Mouse (Mus musculus): ENCODE results near the gene Acsl3.

Gene Acsl3

GRCm38 (mm10) chr1:78686872-78687271 is 29.2 kb downstream of the Acsl3 start:
- peak in 1 of 2 experiments; percentile 34 for DNase-seq (ENCODE audit: low spot score in 2 of 2)

DNA sequence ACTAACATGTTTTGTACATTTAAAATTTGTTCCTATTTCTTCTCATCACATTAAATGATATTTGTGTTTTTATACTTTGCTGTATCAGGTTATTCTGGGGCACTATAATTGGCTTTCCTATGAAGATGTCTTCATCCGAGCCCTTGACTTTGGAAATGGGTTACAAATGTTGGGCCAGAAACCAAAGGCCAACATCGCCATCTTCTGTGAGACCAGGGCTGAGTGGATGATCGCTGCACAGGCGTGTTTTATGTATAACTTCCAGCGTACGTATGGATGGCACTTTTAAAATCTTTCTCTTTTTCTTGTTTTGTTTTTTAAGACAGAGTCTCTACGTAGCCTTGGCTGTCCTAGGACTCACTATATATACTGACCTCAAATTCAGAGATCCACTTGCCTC is 30.5 kb downstream of the Acsl3 start:
- no peak for DNase-seq (ENCODE audit: low spot score in 2 of 2)

DNA sequence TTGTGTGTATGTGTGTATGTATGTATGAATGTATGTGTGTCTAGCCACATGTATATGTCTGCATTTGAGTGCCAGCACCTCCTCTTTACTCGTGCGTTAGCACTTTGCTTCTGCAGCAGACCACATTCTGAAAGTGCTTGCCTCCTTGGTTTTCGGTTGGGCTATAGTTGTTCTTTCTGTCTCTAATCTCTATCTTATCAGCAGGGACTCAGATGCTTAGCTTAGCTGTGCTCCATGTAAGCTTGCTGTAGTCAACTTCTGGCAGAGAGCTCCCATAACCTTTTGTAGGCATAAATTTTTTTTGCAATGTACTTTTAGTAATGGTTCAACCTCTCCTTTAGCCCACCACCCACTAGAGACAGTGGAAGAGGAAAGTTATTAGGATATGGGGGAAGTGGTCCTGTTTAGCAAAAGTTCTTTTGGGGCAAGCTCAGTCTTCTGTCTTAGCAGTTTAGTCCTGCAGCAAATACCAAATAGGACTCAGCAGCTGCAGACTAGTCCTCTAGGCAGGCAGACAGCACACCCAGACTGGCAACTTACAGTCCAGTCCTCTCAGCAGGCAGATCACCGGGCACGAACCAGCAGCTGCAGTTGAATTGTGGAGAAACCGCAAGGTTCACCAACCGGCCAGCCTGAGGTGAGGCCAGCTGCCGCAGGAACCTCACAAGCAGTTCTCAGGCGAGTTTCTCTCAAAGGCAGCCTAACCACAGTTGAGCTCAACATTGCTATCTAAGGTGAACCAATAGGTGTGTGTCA is 37.1 kb downstream of the Acsl3 start:
- no peak for DNase-seq (ENCODE audit: low spot score in 2 of 2)

DNA sequence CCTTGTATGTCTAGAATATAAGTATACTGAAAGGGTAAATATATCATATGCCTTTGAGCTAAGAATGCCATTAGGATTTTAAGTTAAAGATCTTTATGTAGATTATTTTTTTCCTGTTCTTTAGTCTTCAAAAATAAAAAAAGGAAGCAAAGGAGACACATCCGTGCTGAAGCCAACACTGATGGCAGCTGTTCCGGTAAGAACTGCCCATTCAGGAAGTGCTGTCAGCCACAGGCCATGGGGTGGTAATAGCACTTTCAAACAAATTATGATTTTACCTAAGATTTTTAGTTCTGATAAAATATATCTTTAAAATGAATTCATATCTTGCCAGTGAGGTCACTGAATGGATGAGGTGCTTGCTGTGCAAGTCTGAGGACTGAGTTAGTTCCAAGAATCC is 38.7 kb downstream of the Acsl3 start:
- no peak for DNase-seq (ENCODE audit: low spot score in 2 of 2)

DNA sequence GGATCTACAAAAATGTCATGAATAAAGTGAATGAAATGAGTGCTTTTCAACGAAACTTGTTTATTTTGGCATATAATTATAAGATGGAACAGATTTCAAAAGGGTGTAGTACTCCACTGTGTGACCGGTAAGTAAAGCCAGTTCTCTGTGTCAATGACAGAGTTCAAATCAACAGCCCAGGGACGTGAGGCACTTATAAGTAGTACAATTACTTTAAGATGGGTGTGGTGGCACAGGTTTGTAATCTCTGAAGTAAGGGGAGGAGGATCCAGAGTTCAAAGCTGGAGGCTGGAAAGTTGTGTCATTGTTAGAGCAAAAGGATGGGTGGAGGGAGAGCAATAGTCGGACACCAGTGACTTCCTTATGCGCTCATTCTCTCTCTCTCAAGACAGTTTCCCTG is 39.3 kb downstream of the Acsl3 start:
- DNase-seq (ENCODE audit: low spot score in 2 of 2) = no peak

GRCm38 (mm10) chr1:78698138-78698537 is 40.5 kb downstream of the Acsl3 start:
- no peak for DNase-seq (ENCODE audit: low spot score in 2 of 2)

- DNase-seq (ENCODE audit: low spot score in 2 of 2) = no peak
Observed at GRCm38 (mm10) chr1:78701740-78702139, 44.1 kb downstream of the Acsl3 start.

GRCm38 (mm10) chr1:78702282-78702963 is 44.8 kb downstream of the Acsl3 start:
- DNase-seq (ENCODE audit: low spot score in 2 of 2) = no peak

DNA sequence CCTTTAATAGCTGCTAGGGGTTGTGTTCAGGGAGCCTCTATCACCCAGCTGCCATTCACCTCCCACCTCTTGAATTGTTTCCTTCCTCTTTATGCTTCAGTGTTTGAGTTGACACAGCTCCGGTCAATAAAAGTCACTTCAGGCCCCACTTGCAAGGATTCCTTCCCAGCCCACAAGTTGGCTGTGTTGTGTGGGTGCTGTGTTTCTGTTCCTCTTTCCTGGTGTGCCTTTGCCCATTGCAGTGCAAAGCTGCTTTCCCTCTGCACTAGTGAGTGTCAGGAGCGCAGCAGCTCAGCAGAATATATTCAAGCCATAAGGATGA is 45.3 kb downstream of the Acsl3 start:
- no peak for DNase-seq (ENCODE audit: low spot score in 2 of 2)

DNA sequence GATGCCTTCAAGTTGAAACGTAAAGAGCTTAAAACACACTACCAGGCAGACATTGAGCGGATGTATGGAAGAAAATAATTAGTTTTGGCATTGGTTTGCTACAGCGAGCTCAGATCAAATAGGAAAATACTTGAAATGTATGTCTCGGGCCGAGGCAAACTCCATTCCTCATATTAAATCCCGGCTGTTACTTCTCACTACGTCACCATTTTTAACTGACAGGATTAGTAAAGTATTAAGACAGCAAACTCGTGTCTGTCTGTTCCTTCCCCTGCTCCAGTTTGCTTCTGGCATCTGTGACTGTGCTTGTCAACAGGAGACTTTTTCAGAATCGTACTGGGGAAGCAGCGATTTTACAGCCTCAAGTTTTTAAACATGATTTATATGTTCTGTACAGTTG is 48.7 kb downstream of the Acsl3 start:
- no peak for DNase-seq (ENCODE audit: low spot score in 2 of 2)

DNA sequence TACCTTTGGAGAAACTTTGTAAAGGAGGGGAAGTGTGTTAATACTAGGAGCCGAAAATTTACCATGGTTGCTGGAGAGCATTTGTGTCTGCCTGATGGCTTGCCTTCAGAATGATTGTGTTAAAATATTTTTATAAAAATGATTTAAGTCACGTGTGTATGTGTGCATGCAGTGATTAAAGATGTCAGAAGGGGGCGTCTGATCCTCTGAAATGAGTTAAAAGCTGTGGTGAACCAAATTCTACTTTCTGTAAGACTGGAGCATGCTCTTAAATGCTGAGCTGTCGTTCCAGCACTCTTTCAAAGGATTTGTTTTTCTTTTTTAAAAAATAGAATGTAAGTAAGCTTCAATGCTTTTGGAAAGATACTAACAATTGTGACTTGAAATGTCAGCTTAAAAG is 49.7 kb downstream of the Acsl3 start:
- DNase-seq (ENCODE audit: low spot score in 2 of 2) = peak in 1 of 2 experiments; percentile 55

GRCm38 (mm10) chr1:78710026-78710425 is 52.4 kb downstream of the Acsl3 start:
- DNase-seq (ENCODE audit: low spot score in 2 of 2) = no peak

DNA sequence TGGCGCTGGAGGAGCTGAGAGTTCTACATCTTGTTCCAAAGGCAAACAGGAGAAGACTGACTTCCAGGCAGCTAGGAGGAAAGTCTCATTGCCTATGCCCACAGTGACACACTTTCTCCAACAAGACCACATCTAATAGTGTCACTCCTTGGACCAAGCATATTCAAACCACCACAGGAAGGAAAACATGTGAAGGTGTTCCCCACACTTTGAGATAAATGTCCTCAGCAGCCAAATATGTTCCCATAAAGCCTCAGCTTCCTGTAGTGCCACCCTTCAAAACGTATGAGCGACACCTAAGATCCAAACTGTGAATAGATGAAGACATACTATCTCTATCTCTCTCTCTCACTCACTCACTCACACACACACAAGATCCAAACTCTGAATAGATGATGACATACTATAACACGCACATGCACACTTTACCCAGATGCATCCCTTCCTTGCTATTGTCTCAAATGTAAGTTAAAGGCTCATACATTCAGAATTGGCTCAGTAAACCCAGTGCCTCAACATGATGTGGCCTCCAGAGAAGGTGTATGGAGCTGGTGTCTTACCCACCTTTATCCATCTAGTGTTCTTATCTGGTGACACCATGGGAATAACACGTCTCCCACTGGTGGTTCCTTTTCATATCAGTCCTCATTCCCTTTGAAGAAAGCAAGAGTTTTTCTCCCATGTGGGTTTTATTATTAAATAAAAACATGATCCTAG is 53.1 kb downstream of the Acsl3 start:
- DNase-seq (ENCODE audit: low spot score in 2 of 2) = no peak

GRCm38 (mm10) chr1:78724458-78725190 is 67.0 kb downstream of the Acsl3 start:
- peak; percentile 61 to 93 for DNase-seq (ENCODE audit: low spot score in 2 of 2)

DNA sequence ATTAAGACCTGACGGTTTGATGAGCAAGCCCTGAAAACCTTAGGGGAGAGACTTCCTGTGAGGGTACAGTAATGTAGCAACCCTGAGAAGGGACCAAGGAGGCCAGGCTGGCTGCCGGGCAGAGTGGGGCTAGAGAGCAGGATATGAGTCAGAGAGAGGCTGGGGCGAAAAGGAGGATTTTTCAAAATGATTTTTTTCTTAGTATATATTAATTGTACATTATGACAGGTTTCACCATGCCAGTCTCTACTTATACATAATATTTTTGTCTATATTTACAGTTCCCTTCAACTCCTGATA is 67.5 kb downstream of the Acsl3 start:
- no peak for DNase-seq (ENCODE audit: low spot score in 2 of 2)

DNA sequence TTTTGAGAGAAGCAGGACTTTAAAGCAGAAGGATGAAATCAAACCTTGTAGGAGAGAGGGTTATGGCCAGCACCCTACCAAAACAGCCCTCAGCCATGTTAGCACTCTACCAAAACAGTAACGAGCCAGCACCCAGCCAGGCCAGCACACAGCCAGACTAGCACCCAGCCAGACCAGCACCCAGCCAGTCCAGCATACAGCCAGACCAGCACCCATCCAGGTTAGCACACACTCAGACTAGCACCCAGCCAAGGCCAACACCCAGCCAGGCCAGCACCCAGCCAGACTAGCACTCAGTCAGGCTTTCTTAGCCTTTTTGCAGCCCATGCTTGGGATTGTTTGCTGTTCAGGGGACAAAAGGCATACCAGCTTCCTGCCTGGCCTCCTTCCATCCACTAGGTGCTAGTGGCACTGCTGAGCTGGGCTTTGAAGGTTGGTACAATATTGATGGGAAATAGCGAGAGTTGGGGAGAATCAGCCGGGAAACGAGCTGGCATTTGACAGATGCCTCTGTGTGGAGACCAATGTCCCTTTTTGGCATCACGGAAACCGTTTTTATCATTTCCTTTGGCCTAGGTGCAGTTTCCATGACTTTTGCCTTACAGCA is 68.1 kb downstream of the Acsl3 start:
- DNase-seq (ENCODE audit: low spot score in 2 of 2) = no peak

- no peak for DNase-seq (ENCODE audit: low spot score in 2 of 2)
Observed at GRCm38 (mm10) chr1:78730114-78730720, 72.6 kb downstream of the Acsl3 start.

DNA sequence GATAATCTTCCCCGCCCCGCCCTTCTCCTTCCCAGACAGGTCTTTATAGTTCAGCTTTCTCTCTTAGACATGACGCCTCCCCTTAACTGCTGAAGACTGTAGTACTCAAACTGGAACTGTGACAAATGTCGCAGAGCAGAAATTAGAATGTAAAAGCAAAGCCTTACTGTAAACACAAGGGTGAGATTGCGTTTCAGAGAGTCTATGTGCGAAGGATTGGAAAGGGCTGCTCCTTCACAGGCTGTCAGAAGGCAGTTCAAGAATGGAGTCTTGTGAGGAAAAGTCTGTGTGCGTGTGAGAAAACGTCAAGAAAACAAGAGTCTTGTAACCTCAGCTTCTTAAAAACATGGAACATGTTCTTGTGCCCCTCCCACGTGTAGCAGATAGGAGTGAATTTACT is 74.7 kb downstream of the Acsl3 start:
- DNase-seq (ENCODE audit: low spot score in 2 of 2) = no peak

GRCm38 (mm10) chr1:78734261-78735000 is 76.8 kb downstream of the Acsl3 start:
- DNase-seq (ENCODE audit: low spot score in 2 of 2) = no peak

DNA sequence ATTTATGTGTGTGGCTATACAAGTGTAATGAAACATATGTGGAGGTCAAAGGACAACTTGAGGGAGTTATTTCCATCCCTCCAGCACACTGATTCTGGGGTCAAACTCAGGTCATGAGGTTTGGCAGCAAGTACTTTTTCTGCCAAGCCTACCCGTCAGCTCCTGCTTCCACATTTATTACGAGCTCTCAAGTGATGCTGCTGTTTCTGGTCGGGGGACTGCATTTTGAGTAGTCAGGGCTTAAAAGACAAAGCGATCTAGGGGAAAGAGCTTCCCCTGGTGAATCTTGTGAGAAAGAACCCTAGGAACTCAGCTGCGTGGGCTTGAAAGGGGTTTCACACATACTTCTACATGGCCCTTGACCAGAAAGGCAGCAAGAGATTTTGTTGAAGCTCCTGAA is 80.0 kb downstream of the Acsl3 start:
- no peak for DNase-seq (ENCODE audit: low spot score in 2 of 2)

GRCm38 (mm10) chr1:78740676-78741075 is 83.1 kb downstream of the Acsl3 start:
- peak in 1 of 2 experiments; percentile 34 for DNase-seq (ENCODE audit: low spot score in 2 of 2)
